Mouse (Mus musculus) neural tube, postnatal 0 days (tissue): ENCODE results near the gene Tbce. TPM values are rescaled to one million over a fixed set of nuclear protein-coding genes. Genes with fewer than 3 reads are reported as not detected.

Experiments
- polyA plus RNA-seq: library from polyadenylated mRNA; unstranded; fragments of >200 nt; fragmentation: Nextera tagmentation; extraction: Ambion mirVana; gene quantifications from 2 replicates; pipeline ENCODE4 v1.2.1, GENCODE M21; 2015

Gene Tbce
- polyA plus RNA-seq: 88.2 and 94.2 TPM in 2 replicates

GRCm38 (mm10) chr13:14039292-14039965 lies at the start of gene Tbce:
TSS of gene Tbce (minus strand) at chr13:14039638.

GRCm38 (mm10) chr13:14063013-14063941 lies 23.8 kb upstream of the Tbce start, which contains the start of the genes Arid4b and Ggps1:
TSS of gene Arid4b (plus strand) at chr13:14063232.
TSS of gene Ggps1 (minus strand) at chr13:14063488.

GRCm38 (mm10) chr13:13953874-13954832 lies 85.3 kb downstream of the Tbce start, which contains the start of gene B3galnt2:
TSS of gene B3galnt2 (plus strand) at chr13:13954469.

Other genes with a start within 250 kb of the Tbce start
- 7.9 and 8.5 TPM in 2 replicates for gene B3galnt2, start 85.2 kb downstream of the Tbce start, polyA plus RNA-seq
- 53.9 and 57.0 TPM in 2 replicates for gene Arid4b, start 23.6 kb upstream of the Tbce start, polyA plus RNA-seq
- 67.8 and 70.0 TPM in 2 replicates for gene Ggps1, start 23.9 kb upstream of the Tbce start, polyA plus RNA-seq